Mouse (Mus musculus) left cerebral cortex, postnatal 10 days (tissue): ENCODE measurements around the gene Acoxl. TPM values are rescaled to one million over a fixed set of nuclear protein-coding genes. Genes with fewer than 3 reads are reported as not detected.

Experiments used
- DNase-seq, 2 experiments: peaks; one replicate each; pipeline ENCODE4 v3.0.0; 2021 to 2022; ENCODE audit warnings: low spot score in 2 of 2, mixed read lengths in 1 of 2; ENCODE audit errors: extremely low spot score in 1 of 2
- intact Hi-C: fragments of 180-260 bp; cut with DNase I; formaldehyde crosslinking; loops from one replicate; pipeline ENCODE4 v1.15.1; 2025
- total RNA-seq, 2 experiments: library from RNA; stranded (reverse); gene quantifications; 2 replicates each; pipeline ENCODE4 v1.2.3; 2021

Acoxl gene
- total RNA-seq, 2 experiments from 2014 or later: not detected

- no peak for DNase-seq
- intact Hi-C loops: no loop called here
Measured at GRCm38 (mm10) chr2:128143992-128144391, 305.3 kb downstream of the Acoxl start.

- intact Hi-C loops: no loop called here
- no peak for DNase-seq
Measured at GRCm38 (mm10) chr2:128145433-128145832, 306.8 kb downstream of the Acoxl start.

GRCm38 (mm10) chr2:128149596-128149995, 310.9 kb downstream of the Acoxl start:
- intact Hi-C loops: no loop called here
- DNase-seq: no peak

DNA sequence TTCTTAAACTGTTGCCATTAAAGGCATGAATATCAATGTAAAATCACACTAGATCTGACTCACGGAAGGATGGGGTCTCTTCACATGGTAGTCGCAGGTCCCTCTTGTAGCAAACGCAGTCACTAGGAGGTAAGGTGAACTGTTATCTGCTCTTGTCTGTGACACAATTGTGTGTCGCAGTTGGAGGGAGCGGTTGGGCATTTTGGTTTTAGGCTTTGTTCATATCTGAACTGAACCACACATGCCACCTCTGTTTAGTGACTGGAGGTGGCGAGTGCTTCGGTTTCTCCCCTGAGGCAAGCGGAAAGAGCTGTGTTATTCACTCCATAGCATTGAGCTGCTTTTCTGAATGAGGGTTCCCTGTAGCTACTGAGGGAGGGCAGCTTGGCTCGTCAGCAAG, 313.5 kb downstream of the Acoxl start:
- no peak for DNase-seq
- intact Hi-C loops: no loop called here

DNA sequence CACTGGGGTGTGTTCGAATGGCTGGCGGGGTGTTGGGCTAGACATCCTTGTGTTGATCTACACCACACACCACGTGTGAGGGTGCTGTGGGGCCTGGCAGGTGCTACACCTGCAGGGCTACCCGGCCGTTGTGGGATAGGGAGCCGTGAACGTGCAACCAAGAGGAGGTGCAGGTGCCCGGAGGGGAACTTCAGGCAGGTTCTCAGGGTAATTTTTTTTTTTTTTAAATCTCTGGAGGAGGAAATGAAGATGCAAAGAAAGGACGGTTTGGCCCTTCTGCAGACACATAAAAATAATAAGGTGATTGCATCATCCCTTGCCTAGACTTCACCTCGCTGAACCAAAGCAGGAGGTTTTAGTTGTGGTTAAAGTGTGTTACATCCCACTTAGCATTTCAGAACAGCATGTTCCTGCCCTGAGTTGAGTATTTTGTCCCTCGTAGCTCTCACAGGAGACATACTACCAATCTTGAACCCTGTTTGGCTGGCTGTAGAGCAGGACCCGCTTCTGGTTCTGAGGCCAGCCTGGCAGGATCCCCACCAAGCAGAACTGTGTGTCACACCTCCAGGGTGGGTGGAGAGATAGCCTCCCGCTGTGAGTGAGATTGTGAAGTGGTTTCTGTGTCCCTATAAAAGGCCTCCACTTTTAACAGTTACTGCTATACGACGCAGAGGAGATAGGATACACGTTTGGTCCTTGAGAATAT, 314.3 kb downstream of the Acoxl start:
- DNase-seq: no peak
- intact Hi-C loops: no loop called here

DNA sequence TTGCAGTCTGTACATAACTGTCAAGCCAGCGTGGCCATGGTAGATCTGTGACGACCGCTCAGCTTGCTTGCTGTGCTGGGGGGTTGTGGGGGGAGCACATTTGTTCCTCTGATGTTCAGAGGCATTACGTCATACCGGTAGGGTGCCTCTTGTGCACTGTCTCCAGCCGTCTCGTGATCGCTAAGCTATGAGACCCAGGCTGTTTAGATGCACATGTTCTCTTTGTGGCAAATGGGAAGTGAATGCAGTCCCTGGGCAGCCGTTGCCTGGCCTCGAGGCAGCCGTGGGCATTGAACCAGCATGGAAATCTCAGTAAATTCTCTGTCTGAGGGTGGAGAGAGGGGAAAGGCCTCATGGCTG, 314.9 kb downstream of the Acoxl start:
- intact Hi-C loops: no loop called here
- DNase-seq: no peak

GRCm38 (mm10) chr2:128155412-128156066, 316.9 kb downstream of the Acoxl start:
- DNase-seq: no peak

GRCm38 (mm10) chr2:128156067-128156462, 317.4 kb downstream of the Acoxl start:
- no peak for DNase-seq

More at GRCm38 (mm10) chr2:128155412-128156066, 316.9 kb downstream of the Acoxl start:
- intact Hi-C loops: no loop called here

GRCm38 (mm10) chr2:128156557-128157412, 318.1 kb downstream of the Acoxl start:
- intact Hi-C loops: no loop called here
- no peak for DNase-seq

More at GRCm38 (mm10) chr2:128156067-128156462, 317.4 kb downstream of the Acoxl start:
- intact Hi-C loops: no loop called here

GRCm38 (mm10) chr2:128158734-128159410, 320.2 kb downstream of the Acoxl start:
- DNase-seq: no peak
- intact Hi-C loops: no loop called here

DNA sequence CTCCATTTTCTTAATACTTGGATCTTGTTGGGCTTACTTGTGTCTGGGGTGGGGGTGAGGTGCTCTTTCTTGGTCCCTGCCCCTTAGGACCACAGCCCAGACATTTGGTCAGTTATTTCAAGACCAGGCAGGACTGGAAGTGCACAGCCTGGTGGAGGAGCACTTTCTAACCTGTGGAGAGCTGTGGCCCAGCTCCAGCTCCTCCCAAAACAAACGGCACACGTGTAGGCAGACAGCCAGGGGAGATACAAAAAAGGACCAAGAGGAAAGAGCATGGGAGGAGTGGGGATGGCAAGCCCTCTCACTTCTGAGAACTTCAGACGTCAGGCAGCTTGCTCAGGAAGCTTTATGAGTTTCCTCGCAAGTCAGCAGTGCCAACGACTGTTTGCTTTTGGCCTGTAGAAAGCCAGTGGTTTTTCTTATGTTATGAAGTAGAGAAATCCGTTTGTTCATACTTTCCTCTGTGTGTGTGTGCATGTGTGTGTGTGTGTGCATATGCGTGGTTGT, 321.0 kb downstream of the Acoxl start:
- intact Hi-C loops: no loop called here
- no peak for DNase-seq

- no peak for DNase-seq
Measured at GRCm38 (mm10) chr2:128163177-128163576, 324.5 kb downstream of the Acoxl start.

DNA sequence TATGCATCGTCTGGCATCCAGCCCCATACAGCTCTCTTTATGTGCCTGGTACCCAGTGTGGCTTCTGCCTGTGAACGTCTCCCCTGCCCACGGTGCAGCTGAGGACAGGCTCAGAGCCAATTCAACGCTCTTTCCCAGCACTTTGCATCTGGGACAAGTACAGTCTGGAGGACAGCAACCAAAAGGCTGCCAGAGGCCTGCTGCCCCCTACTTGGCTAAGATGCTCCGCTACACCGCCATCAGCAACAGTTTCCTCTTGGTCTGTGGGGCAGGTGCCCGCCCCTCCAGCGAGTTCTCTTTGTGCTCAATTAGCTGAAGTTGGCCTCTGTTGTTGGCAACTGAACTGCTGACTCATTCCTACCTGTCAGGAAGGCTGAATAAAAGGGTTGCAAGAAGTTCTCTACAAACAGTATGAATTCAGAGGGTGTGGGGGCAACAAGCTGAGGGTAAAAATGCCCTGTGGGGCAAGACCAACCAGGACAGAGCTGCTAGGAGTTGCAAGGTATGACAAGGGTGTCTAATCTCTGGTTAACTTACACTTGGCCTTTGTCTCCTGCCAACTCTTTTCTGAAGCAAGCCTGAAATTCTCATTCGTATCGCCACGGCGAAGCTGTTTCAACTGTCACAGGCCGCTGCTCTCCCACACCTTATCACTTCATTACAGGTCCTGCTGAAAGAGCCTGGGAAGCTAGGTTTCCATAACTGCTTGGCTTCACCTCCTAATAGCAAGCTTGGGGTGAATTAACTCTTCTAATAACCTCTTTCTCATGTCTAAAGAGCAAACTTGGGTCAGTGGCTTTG, 328.1 kb downstream of the Acoxl start:
- intact Hi-C loops: no loop called here
- DNase-seq: peak; percentile 56 to 70

More at GRCm38 (mm10) chr2:128163177-128163576, 324.5 kb downstream of the Acoxl start:
- intact Hi-C loops: no loop called here

GRCm38 (mm10) chr2:128167930-128168329, 329.3 kb downstream of the Acoxl start:
- no peak for DNase-seq
- intact Hi-C loops: no loop called here

DNA sequence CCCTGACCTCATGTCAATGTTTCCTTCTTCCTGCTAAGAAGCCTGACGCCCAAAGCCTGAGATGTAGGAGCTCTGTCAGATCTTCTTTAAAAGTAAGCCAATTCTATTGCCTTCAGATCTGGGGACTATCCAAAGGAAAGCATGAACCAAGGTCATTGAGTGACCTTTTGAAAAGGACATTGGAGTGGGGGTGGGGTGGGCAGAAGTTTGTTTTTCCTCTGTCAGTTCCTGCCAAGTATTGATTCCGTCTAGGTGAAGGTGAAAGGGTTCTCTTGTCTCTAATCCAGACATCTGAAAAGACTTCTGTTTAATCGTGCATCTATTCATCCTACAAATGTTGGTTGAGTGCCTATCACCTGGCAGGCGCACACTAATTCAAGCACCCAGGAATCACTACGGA, 330.8 kb downstream of the Acoxl start:
- DNase-seq: no peak
- intact Hi-C loops: no loop called here

DNA sequence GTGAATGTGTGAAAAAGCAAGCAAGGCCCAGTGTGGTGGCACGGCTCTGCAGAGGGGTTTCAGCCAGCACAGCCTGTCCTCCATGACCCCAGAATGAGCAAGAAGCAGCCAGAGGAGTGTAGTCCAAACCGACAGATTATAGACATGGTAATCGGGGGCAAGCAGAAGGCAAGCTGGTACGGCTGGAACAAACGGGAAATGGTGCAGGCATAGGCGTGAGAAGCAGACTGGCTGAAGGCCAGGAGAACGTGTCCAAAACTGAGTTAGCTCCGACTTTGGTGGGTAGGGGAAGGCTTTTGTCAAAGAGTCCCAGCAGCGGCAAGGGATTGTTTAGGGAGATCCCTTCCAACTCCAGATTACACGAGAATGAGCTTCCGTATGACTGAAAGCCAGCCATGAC, 331.3 kb downstream of the Acoxl start:
- intact Hi-C loops: no loop called here

DNA sequence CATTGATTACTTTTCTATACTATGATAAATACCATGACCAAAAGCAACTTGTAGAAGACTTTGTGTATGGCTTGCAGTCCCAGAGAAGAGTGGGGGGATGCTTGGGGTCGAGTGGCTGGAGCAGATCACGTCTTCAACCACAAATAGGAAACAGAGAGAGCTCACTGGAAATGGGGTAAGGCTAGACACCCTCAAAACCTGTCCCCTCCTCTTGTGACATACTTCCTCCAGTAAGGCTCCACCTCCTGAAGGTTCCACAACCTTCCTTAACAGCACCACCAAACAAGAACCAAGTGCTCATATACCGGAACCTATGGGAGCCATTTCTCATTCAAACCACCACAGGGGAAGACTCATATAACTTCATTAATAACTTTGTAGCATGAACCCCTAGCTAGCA, 331.9 kb downstream of the Acoxl start:
- no peak for DNase-seq
- intact Hi-C loops: no loop called here

More for the DNA sequence above, 331.3 kb downstream of the Acoxl start:
- no peak for DNase-seq

DNA sequence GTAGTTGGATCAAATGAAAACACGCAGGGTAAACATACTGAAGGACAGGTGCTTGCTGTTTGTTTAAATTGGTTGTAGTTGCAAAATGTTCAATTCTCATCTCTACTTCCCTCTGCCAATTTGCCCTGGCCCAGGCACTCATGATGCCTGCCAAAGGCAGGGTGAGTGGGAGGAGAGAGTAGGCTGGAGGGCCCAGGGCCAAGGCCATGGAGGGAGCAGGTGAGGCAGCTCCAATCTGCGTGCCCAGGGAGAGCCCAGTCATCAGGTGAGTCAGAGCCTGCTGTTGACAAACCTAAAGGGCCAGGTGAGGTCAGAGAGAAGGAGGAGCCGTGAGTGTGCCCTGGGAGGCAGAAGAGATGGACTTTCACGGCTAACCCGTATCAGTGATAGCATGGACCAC, 333.6 kb downstream of the Acoxl start:
- DNase-seq: no peak
- intact Hi-C loops: no loop called here
